Mouse (Mus musculus) lung, embryonic 15.5 days (tissue): ENCODE data around the gene Akap17b. TPM values are rescaled to one million over a fixed set of nuclear protein-coding genes. Genes with fewer than 3 reads are reported as not detected.
A peak's percentile ranks its signal among the peaks of the same experiment; 100 is the strongest.

Source experiments
- ATAC-seq: fragments of 200-750 bp; cut with Nextera tagmentation; 2 replicates; pipeline ENCODE4 v1.8.0; 2017; ENCODE audit warnings: moderate number of reproducible peaks, borderline replicate concordance; ENCODE audit not compliant: low FRiP score, low TSS enrichment; ENCODE audit errors: extremely low read depth
- H3K27ac ChIP-seq: fragments of 300-500 bp; sonication (generic); 2 replicates; pipeline ENCODE4 v1.5.1; 2015; ENCODE audit warnings: moderate library complexity, mild to moderate bottlenecking, inconsistent platforms
- H3K27me3 ChIP-seq: fragments of 300-500 bp; sonication (generic); 2 replicates; pipeline ENCODE4 v1.6.1; 2015; ENCODE audit warnings: inconsistent platforms
- H3K36me3 ChIP-seq: fragments of 300-500 bp; sonication (generic); 2 replicates; pipeline ENCODE4 v1.6.1; 2015; ENCODE audit warnings: inconsistent platforms
- H3K4me1 ChIP-seq: fragments of 300-500 bp; sonication (generic); 2 replicates; pipeline ENCODE4 v1.6.1; 2015; ENCODE audit warnings: inconsistent platforms
- H3K4me2 ChIP-seq: fragments of 300-500 bp; sonication (generic); 2 replicates; pipeline ENCODE4 v1.6.1; 2015; ENCODE audit warnings: inconsistent platforms, mild to moderate bottlenecking, moderate library complexity
- H3K4me3 ChIP-seq: fragments of 300-500 bp; sonication (generic); 2 replicates; pipeline ENCODE4 v1.5.1; 2015; ENCODE audit warnings: mild to moderate bottlenecking, inconsistent platforms
- H3K9ac ChIP-seq: fragments of 300-500 bp; sonication (generic); 2 replicates; pipeline ENCODE4 v1.6.1; 2015; ENCODE audit warnings: inconsistent platforms
- H3K9me3 ChIP-seq: fragments of 300-500 bp; sonication (generic); 2 replicates; pipeline ENCODE4 v1.6.1; 2016; ENCODE audit warnings: inconsistent platforms
- WGBS: fragments of 180-500 bp; shearing (Covaris S2); methylation state at CpG from one replicate; pipeline ENCODE4 v1.1.7; 2015; 5-methylcytosine and 5-hydroxymethylcytosine counted together
- polyA plus RNA-seq: library from polyadenylated mRNA; unstranded; fragments of >200 nt; fragmentation: Nextera tagmentation; extraction: Ambion mirVana; gene quantifications from 2 replicates; pipeline ENCODE4 v1.2.1, GENCODE M21; 2015

Akap17b gene
- 2.9 TPM in 2 replicates for polyA plus RNA-seq

- Histone ChIP-seq H3K4me2 (peak within 1 kb of the TSS; percentile 58), H3K4me1 (no peaks in the 10 kb centered on the region), H3K9me3 (no peaks in the 10 kb centered on the region), H3K9ac (peak within 1 kb of the TSS; percentile 46), H3K36me3 (no peaks in the 10 kb centered on the region), H3K4me3 (peak within 1 kb of the TSS; percentile 65), H3K27ac (peak within 1 kb of the TSS; percentile 50), H3K27me3 (no peaks in the 10 kb centered on the region)
- WGBS = 24% methylated on average over 51 of the region's 60 CpGs
- ATAC-seq = peak; percentile 96
These were observed at the start of gene Akap17b for GRCm38 (mm10) chrX:36644657-36645551. TSS of gene Akap17b (minus strand) at chrX:36645395.

DNA sequence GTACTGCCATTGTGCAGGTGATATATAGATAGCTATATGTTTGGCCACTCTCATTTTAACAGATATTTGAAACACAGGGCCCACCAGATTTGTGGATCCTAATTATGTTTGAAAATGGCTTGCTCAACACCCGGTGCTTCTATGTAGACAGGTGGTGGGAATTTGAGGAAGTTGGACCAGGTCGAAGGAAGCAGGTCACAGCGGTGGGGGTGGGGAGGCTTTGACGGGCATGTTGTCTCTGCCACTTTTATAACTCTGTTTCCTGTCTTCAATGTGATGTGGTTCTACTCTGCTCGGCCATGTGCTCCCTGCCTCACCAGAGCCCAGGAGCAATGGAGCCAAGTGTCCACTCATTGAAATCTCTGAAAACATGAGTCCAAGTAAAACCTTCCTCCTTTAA lies 46.2 kb upstream of the Akap17b start:
- H3K27ac ChIP-seq = no peak overlapping the region
- H3K4me3 ChIP-seq = no peak overlapping the region
- no peak overlapping the region for H3K9ac ChIP-seq
- 77% methylated on average over 5 of the region's 5 CpGs for WGBS
- H3K36me3 ChIP-seq = no peaks in the 10 kb centered on the region
- no peaks in the 10 kb centered on the region for H3K4me1 ChIP-seq
- no peaks in the 10 kb centered on the region for H3K9me3 ChIP-seq
- no peaks in the 10 kb centered on the region for H3K27me3 ChIP-seq
- no peak overlapping the region for H3K4me2 ChIP-seq
- ATAC-seq = no peak

DNA sequence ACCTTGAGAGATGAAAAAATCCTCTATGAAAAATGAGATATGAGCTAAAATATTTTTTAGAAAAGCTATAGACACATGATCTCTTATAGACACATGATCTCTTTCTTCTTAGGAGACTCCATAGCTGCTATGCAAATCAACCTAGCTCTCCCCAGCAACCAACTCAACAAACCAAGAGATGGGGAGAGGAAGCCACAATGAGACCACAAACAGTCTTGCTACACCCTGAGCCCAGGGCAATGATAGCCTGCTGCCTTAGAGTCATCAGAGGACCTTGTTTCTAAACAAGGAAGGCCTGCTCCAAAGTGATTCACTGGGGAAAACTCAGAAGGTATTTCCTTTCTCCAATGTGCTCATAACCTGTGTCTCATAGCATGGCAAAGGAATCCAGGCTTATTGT lies 44.5 kb upstream of the Akap17b start:
- Histone ChIP-seq H3K27me3 (no peaks in the 10 kb centered on the region), H3K9ac (no peak overlapping the region), H3K4me3 (no peak overlapping the region)

GRCm38 (mm10) chrX:36676836-36677235 lies 31.6 kb upstream of the Akap17b start:
- Histone ChIP-seq H3K36me3 (no peaks in the 10 kb centered on the region), H3K9me3 (no peaks in the 10 kb centered on the region), H3K4me3 (no peak overlapping the region), H3K4me1 (peaks cover 5% of the 10 kb centered on the region; the same call in 1 of the 2 replicates), H3K27me3 (no peaks in the 10 kb centered on the region), H3K9ac (no peak overlapping the region), H3K4me2 (no peak overlapping the region), H3K27ac (peak overlapping the region; percentile 33; the same call in 1 of the 2 replicates)
- WGBS = 32% methylated on average over 1 of the region's 1 CpGs
- ATAC-seq = no peak

More for the DNA sequence above, 44.5 kb upstream of the Akap17b start:
- Histone ChIP-seq H3K4me2 (no peak overlapping the region), H3K27ac (no peak overlapping the region), H3K36me3 (no peaks in the 10 kb centered on the region), H3K9me3 (no peaks in the 10 kb centered on the region), H3K4me1 (no peaks in the 10 kb centered on the region)
- no peak for ATAC-seq

DNA sequence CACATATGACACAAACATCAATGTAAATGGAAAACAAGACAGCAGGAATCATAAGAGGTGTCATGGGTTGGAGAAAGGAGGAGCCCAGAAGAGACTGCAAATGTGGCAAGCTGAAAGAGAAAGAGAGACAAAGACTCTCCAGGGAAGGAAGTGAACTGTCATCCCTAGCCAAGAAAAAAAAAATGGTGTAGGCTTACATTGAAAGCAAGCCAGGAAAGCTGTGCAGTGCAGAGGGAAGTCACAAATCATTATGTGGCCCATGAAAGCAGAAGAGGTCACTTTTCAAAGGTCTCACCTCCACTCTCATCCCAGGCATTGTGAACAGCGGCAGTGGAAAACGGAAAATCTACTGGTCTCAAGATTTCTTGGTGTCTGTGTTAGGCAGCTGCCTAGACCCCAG lies 27.5 kb upstream of the Akap17b start:
- no peak overlapping the region for H3K9ac ChIP-seq
- no peak overlapping the region for H3K4me3 ChIP-seq
- H3K4me2 ChIP-seq = no peak overlapping the region
- H3K27me3 ChIP-seq = no peaks in the 10 kb centered on the region
- H3K9me3 ChIP-seq = no peaks in the 10 kb centered on the region
- H3K36me3 ChIP-seq = no peaks in the 10 kb centered on the region
- ATAC-seq = no peak
- no peak overlapping the region for H3K27ac ChIP-seq
- 27% methylated on average over 2 of the region's 2 CpGs for whole genome bisulfite sequencing
- H3K4me1 ChIP-seq = peaks cover 5% of the 10 kb centered on the region; the same call in 1 of the 2 replicates

DNA sequence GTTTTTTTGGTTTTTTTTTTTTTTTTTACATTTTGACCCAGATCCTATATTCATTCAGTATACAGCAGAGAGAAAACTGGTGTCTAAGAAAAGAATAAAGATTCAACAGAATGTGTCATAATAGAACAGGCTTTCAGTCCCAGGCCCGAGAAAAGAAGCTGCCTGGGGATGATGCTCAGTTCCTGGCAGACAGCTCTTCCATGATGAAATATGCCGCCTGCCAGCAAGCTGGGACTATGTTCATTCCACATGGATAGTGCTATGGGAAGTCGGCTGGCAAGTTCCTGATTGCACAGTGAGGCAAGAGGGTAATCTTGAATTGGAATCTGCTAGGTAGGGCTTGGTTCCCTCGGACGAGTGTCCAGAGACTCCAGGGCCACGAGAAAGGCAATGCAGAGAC lies 5.1 kb downstream of the Akap17b start:
- Histone ChIP-seq H3K9ac (no peak overlapping the region), H3K4me1 (no peaks in the 10 kb centered on the region), H3K4me3 (no peak overlapping the region), H3K36me3 (no peaks in the 10 kb centered on the region), H3K27ac (no peak overlapping the region), H3K27me3 (no peaks in the 10 kb centered on the region), H3K4me2 (no peak overlapping the region), H3K9me3 (no peaks in the 10 kb centered on the region)
- no peak for ATAC-seq
- 75% methylated on average over 6 of the region's 6 CpGs for WGBS

DNA sequence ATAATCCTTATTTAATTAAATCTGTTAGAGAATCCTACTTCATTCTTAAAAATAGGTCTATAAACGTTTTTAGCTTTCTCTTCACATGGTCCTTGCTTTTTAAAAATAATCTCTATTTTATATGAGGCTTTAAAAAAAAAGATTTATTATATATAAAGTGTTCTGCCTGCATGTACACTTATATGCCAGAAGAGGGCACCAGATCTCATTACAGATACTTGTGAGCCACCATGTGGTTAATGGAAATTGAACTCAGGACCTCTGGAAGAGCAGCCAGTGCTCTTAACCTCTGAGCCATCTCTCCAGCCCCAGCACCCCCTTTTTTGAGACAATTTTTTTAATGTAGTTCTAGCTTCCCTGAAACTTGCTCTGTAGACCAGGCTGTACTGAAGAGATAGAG lies 14.4 kb downstream of the Akap17b start:
- H3K4me2 ChIP-seq = no peak overlapping the region
- no peak overlapping the region for H3K9ac ChIP-seq
- no peak for ATAC-seq
- H3K27ac ChIP-seq = no peak overlapping the region
- H3K4me1 ChIP-seq = no peaks in the 10 kb centered on the region
- no peak overlapping the region for H3K4me3 ChIP-seq
- H3K36me3 ChIP-seq = no peaks in the 10 kb centered on the region
- 4% methylated on average over 1 of the region's 1 CpGs for WGBS
- no peaks in the 10 kb centered on the region for H3K9me3 ChIP-seq
- no peaks in the 10 kb centered on the region for H3K27me3 ChIP-seq

- no peak overlapping the region for H3K4me3 ChIP-seq
- no peaks in the 10 kb centered on the region for H3K27me3 ChIP-seq
- H3K4me2 ChIP-seq = no peak overlapping the region
- no peaks in the 10 kb centered on the region for H3K9me3 ChIP-seq
- WGBS = 41% methylated on average over 3 of the region's 3 CpGs
- ATAC-seq = no peak
- H3K4me1 ChIP-seq = no peaks in the 10 kb centered on the region
- H3K27ac ChIP-seq = no peak overlapping the region
- H3K36me3 ChIP-seq = no peaks in the 10 kb centered on the region
- no peak overlapping the region for H3K9ac ChIP-seq
These were observed 17.1 kb downstream of the Akap17b start for GRCm38 (mm10) chrX:36628102-36628501.

DNA sequence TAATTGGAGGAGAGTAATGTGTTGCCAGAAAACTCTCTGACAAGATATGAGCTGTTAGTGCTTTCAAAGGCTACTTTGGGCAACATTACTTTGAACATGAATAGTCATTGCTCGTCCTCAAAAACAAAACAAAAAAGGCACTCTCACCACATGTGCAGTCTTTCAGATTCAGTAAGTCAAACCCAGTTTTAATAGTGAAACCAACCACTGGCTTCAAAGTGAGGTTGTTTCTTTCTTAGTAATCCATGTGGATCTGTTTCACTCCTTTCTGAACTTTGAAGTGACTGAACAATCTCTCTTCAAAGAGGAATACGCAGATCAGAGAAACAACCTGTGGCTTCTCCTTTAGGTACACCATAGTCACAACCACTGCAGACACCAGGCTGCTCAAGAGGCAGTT lies 36.1 kb downstream of the Akap17b start:
- WGBS = 76% methylated on average over 2 of the region's 2 CpGs
- Histone ChIP-seq H3K4me3 (no peak overlapping the region), H3K4me2 (no peak overlapping the region), H3K9me3 (no peaks in the 10 kb centered on the region), H3K36me3 (no peaks in the 10 kb centered on the region), H3K9ac (no peak overlapping the region), H3K4me1 (no peaks in the 10 kb centered on the region), H3K27me3 (no peaks in the 10 kb centered on the region), H3K27ac (no peak overlapping the region)
- ATAC-seq = no peak

- Histone ChIP-seq H3K27me3 (no peaks in the 10 kb centered on the region), H3K9ac (no peak overlapping the region), H3K9me3 (no peaks in the 10 kb centered on the region), H3K27ac (no peak overlapping the region), H3K4me3 (no peak overlapping the region), H3K4me2 (no peak overlapping the region), H3K4me1 (no peaks in the 10 kb centered on the region), H3K36me3 (no peaks in the 10 kb centered on the region)
- WGBS = 84% methylated on average over 4 of the region's 4 CpGs
- no peak for ATAC-seq
These were observed 41.2 kb downstream of the Akap17b start for GRCm38 (mm10) chrX:36604040-36604439.

DNA sequence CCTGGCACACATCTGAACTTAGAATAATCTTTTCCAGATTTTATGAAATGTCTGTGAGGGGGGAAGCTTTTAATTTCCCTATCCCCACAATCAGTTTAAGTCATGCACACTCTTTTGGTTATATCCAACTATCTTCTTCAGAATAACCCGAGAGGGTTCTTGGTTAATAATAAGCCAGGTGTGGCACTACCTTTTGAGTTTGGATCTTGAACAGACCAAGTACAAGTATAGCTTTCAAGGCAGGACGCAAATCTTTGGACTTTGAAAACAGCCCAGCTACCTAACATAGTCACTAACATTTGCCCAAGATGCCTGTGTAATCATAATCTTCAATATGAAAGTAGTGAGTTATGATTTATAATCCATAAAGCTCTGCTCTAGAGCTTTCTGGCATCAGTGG lies 42.3 kb downstream of the Akap17b start:
- H3K27ac ChIP-seq = no peak overlapping the region
- no peaks in the 10 kb centered on the region for H3K36me3 ChIP-seq
- H3K4me2 ChIP-seq = no peak overlapping the region
- no peak for ATAC-seq
- H3K27me3 ChIP-seq = no peaks in the 10 kb centered on the region
- H3K9ac ChIP-seq = no peak overlapping the region
- no peaks in the 10 kb centered on the region for H3K9me3 ChIP-seq
- no peak overlapping the region for H3K4me3 ChIP-seq
- 76% methylated on average over 2 of the region's 2 CpGs for WGBS
- H3K4me1 ChIP-seq = no peaks in the 10 kb centered on the region

GRCm38 (mm10) chrX:36600066-36600465 lies 45.1 kb downstream of the Akap17b start:
- 79% methylated on average over 8 of the region's 8 CpGs for WGBS
- no peak overlapping the region for H3K27ac ChIP-seq
- H3K4me2 ChIP-seq = no peak overlapping the region; the same call in 1 of the 2 replicates
- no peaks in the 10 kb centered on the region for H3K9me3 ChIP-seq
- H3K36me3 ChIP-seq = no peaks in the 10 kb centered on the region
- ATAC-seq = no peak
- H3K9ac ChIP-seq = no peak overlapping the region
- H3K27me3 ChIP-seq = no peaks in the 10 kb centered on the region
- no peak overlapping the region for H3K4me3 ChIP-seq
- no peaks in the 10 kb centered on the region for H3K4me1 ChIP-seq
